Mouse (Mus musculus): Measurements from ENCODE around the gene Il10. TPM values are rescaled to one million over a fixed set of nuclear protein-coding genes. Genes with fewer than 3 reads are reported as not detected.

The Il10 gene
- polyA plus RNA-seq (2014; fragmentation: Illumina TruSeq; extraction: RNeasy Lipid Tissue Mini Kit (QIAGEN cat#74804); ENCODE audit: low read depth, low replicate concordance) = not detected

DNA sequence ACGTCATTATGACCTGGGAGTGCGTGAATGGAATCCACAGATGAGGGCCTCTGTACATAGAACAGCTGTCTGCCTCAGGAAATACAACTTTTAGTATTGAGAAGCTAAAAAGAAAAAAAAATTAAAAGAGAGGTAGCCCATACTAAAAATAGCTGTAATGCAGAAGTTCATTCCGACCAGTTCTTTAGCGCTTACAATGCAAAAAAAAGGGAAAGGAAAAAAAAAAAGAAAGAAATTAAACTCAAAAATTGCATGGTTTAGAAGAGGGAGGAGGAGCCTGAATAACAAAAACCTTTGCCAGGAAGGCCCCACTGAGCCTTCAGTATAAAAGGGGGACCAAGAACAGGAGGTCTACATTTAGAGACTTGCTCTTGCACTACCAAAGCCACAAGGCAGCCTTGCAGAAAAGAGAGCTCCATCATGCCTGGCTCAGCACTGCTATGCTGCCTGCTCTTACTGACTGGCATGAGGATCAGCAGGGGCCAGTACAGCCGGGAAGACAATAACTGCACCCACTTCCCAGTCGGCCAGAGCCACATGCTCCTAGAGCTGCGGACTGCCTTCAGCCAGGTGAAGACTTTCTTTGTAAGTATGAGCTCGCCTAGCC is at the start of gene Il10:
Il10 (plus strand) TSS at position 354 of the 607 bp plus-strand sequence.

Other genes starting within 250 kb of the Il10 start
- 1.8 TPM for gene Fcamr, start 218.9 kb upstream of the Il10 start, polyA plus RNA-seq (2014; fragmentation: Illumina TruSeq; extraction: RNeasy Lipid Tissue Mini Kit (QIAGEN cat#74804); ENCODE audit: low read depth, low replicate concordance)
- 0.81 TPM for gene Pigr, start 193.2 kb upstream of the Il10 start, polyA plus RNA-seq (2014; fragmentation: Illumina TruSeq; extraction: RNeasy Lipid Tissue Mini Kit (QIAGEN cat#74804); ENCODE audit: low read depth, low replicate concordance)
- gene Fcmr, start 154.2 kb upstream of the Il10 start, polyA plus RNA-seq (2014; fragmentation: Illumina TruSeq; extraction: RNeasy Lipid Tissue Mini Kit (QIAGEN cat#74804); ENCODE audit: low read depth, low replicate concordance) = 1.2 TPM
- not detected for gene Il24, start 132.4 kb upstream of the Il10 start, polyA plus RNA-seq (2014; fragmentation: Illumina TruSeq; extraction: RNeasy Lipid Tissue Mini Kit (QIAGEN cat#74804); ENCODE audit: low read depth, low replicate concordance)
- gene Il20, start 108.4 kb upstream of the Il10 start, polyA plus RNA-seq (2014; fragmentation: Illumina TruSeq; extraction: RNeasy Lipid Tissue Mini Kit (QIAGEN cat#74804); ENCODE audit: low read depth, low replicate concordance) = not detected
- not detected for gene Il19, start 79.7 kb upstream of the Il10 start, polyA plus RNA-seq (2014; fragmentation: Illumina TruSeq; extraction: RNeasy Lipid Tissue Mini Kit (QIAGEN cat#74804); ENCODE audit: low read depth, low replicate concordance)
- gene Mapkapk2, start 78.0 kb downstream of the Il10 start, polyA plus RNA-seq (2014; fragmentation: Illumina TruSeq; extraction: RNeasy Lipid Tissue Mini Kit (QIAGEN cat#74804); ENCODE audit: low read depth, low replicate concordance) = 238 TPM
- gene Dyrk3, start 118.5 kb downstream of the Il10 start, polyA plus RNA-seq (2014; fragmentation: Illumina TruSeq; extraction: RNeasy Lipid Tissue Mini Kit (QIAGEN cat#74804); ENCODE audit: low read depth, low replicate concordance) = not detected
- gene Eif2d, start 133.3 kb downstream of the Il10 start, polyA plus RNA-seq (2014; fragmentation: Illumina TruSeq; extraction: RNeasy Lipid Tissue Mini Kit (QIAGEN cat#74804); ENCODE audit: low read depth, low replicate concordance) = 33.0 TPM
- 1.4 TPM for gene Rassf5, start 225.4 kb downstream of the Il10 start, polyA plus RNA-seq (2014; fragmentation: Illumina TruSeq; extraction: RNeasy Lipid Tissue Mini Kit (QIAGEN cat#74804); ENCODE audit: low read depth, low replicate concordance)

Data from heart, adult 10 weeks (tissue).